Comparison of ENCODE assay signal across 17 mouse cellular contexts in the genomic region with DNA sequence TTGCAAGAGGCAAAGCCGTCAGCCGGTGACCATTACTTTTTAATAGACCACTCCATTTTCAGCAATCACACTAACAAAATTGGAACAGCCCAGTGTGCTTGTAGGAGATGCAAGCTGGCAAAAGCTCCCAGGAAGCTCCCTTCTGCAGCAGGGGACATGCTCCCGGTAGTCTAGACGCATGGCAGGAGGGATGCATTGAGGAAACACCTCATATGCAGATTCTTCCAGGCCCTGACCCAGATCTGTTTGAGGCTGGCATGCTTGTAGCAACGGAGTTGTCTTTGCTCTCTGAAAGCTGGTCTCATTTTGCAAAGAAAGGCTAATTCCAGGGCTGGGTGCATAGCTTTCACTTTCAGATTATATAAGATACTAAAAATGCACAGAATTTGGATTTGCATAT. TPM values are rescaled to one million over a fixed set of nuclear protein-coding genes. Genes with fewer than 3 reads are reported as not detected.
DNase-seq lines count a peak whose midpoint lies in the region; ATAC-seq lines count a peak whose summit lies in the region.
"Had no signal": no experiment of that assay in that cellular context is flagged by ENCODE, and none has a peak within 500 bp of the region (broad histone marks: within the 10 kb centered on the region; RNA-seq: fewer than 3 reads in every experiment).

No protein-coding gene starts in this region.

- no peak for ATAC-seq in erythroblast, adult 5-6 weeks (replicated peaks; ENCODE audit: low FRiP score, poor library complexity, severe bottlenecking)
- ATAC-seq: forebrain, embryonic 16.5 days; inflammation-experienced regulatory T-cells, adult 6 months; midbrain, embryonic 16.5 days had no signal

- intact Hi-C loops in left cerebral cortex, postnatal 14 days (cut with DNase I) = no loop called here
- intact Hi-C loops in left cerebral cortex, postnatal 10 days (cut with DNase I) = no loop called here

- DNase-seq in adrenal gland, postnatal 36 days = peak; percentile 3 to 4
- no peak for DNase-seq in adrenal gland, adult 18-20 months (ENCODE audit: low spot score in 2 of 2)
- DNase-seq in left cerebral cortex, postnatal 14 days (ENCODE audit: low spot score in 2 of 2) = peak; percentile 12
- DNase-seq in left cerebral cortex, postnatal 10 days (ENCODE audit: extremely low spot score in 1 of 2, low spot score in 2 of 2) = no peak
- peak; percentile 44 for DNase-seq in right cerebral cortex, adult 18-20 months
- DNase-seq in right cerebral cortex, postnatal 14 days = no peak
- DNase-seq: cerebellum, adult 11-12 months; cerebellum, postnatal 10 days; gastrocnemius, adult 2 months; heart, postnatal 4 days; kidney, adult 2 months; layer of hippocampus, adult 9-11 months; liver had no signal

RNA-seq across cellular contexts. Expression of a gene that starts 31.2 kb away (rescaled TPM):
- total RNA-seq in adrenal gland, postnatal 36 days (2021) = 1 to 10 TPM; 2.9 to 4.5 TPM
- total RNA-seq in adrenal gland, adult 18-20 months (2021) = 1 to 10 TPM; 3.1 to 3.7 TPM
- 100 to 1,000 TPM; 117 to 127 TPM for total RNA-seq in left cerebral cortex, postnatal 14 days (2021)
- 10 to 100 TPM; 81.8 to 88.4 TPM for total RNA-seq in left cerebral cortex, postnatal 10 days (2021)
- total RNA-seq in erythroblast, adult 5-6 weeks (2015; ENCODE audit: low replicate concordance) = not detected in 2 replicates
- total RNA-seq in erythroblast, adult 5-6 weeks (2017; ENCODE audit: low replicate concordance) = 0.28 TPM in 1 of 2 replicates, not detected in the other

Comparison
In these comparisons a context has a peak if more than half of its experiments do, and no peak if none do; other contexts are left out.
1. DNase-seq: peak in adrenal gland, postnatal 36 days (2 of 2), left cerebral cortex, postnatal 14 days (2 of 2) and right cerebral cortex, adult 18-20 months (single experiment); none in adrenal gland, adult 18-20 months (0 of 2), left cerebral cortex, postnatal 10 days (0 of 2) and right cerebral cortex, postnatal 14 days (single experiment).
2. RNA of a gene that starts 31.2 kb away (total RNA-seq): 117 to 127 TPM in left cerebral cortex, postnatal 14 days and 81.8 to 88.4 TPM in left cerebral cortex, postnatal 10 days; 2.9 to 4.5 TPM in adrenal gland, postnatal 36 days, 3.1 to 3.7 TPM in adrenal gland, adult 18-20 months and 0.28 TPM in erythroblast, adult 5-6 weeks; every median in the first group is over 10 times any median in the second.